Mouse (Mus musculus) forebrain, embryonic 11.5 days (tissue): ENCODE measurements around the gene Trak1. TPM values are rescaled to one million over a fixed set of nuclear protein-coding genes. Genes with fewer than 3 reads are reported as not detected.
A peak's percentile ranks its signal among the peaks of the same experiment; 100 is the strongest.

Source experiments
- ATAC-seq: fragments of 200-750 bp; cut with Nextera tagmentation; replicated peaks from 2 replicates; pipeline ENCODE4 v1.8.0; 2017; ENCODE audit warnings: moderate TSS enrichment; ENCODE audit not compliant: low FRiP score
- DNase-seq: peaks from one replicate; pipeline ENCODE4 v3.0.0-alpha.2; 2017; ENCODE audit warnings: low spot score
- H3K27ac ChIP-seq: fragments of 300-500 bp; sonication (generic); 2 replicates; pipeline ENCODE4 v1.5.1; 2014; ENCODE audit warnings: low read depth, low read length
- H3K27me3 ChIP-seq: fragments of 300-500 bp; sonication (generic); 2 replicates; pipeline ENCODE4 v1.6.1; 2014; ENCODE audit warnings: mild to moderate bottlenecking, low read length, mixed read lengths; ENCODE audit not compliant: control insufficient read depth, insufficient read depth
- H3K36me3 ChIP-seq: fragments of 300-500 bp; sonication (generic); 2 replicates; pipeline ENCODE4 v1.6.1; 2014; ENCODE audit warnings: mild to moderate bottlenecking, low read length, moderate library complexity, mixed read lengths; ENCODE audit not compliant: control insufficient read depth, insufficient read depth
- H3K4me1 ChIP-seq: fragments of 300-500 bp; sonication (generic); replicated peaks from 2 replicates; pipeline ENCODE4 v1.6.1; 2014; ENCODE audit warnings: low read length, mixed read lengths; ENCODE audit not compliant: control insufficient read depth, insufficient read depth
- H3K4me2 ChIP-seq: fragments of 300-500 bp; sonication (generic); 2 replicates; pipeline ENCODE4 v1.6.1; 2014; ENCODE audit warnings: low read depth, mild to moderate bottlenecking, low read length, moderate library complexity, mixed read lengths; ENCODE audit not compliant: severe bottlenecking
- H3K4me3 ChIP-seq: fragments of 300-500 bp; sonication (generic); 2 replicates; pipeline ENCODE4 v1.5.1; 2014; ENCODE audit warnings: low read depth, low read length
- H3K9ac ChIP-seq: fragments of 300-500 bp; sonication (generic); 2 replicates; pipeline ENCODE4 v1.6.1; 2014; ENCODE audit warnings: low read length
- H3K9me3 ChIP-seq: fragments of 300-500 bp; sonication (generic); 2 replicates; pipeline ENCODE4 v1.6.1; 2016; ENCODE audit warnings: low read length, mixed read lengths; ENCODE audit not compliant: control insufficient read depth
- WGBS: fragments of 180-500 bp; shearing (Covaris S2); extraction: QIAGEN DNeasy Blood & Tissue Kit; methylation state at CpG from one replicate; pipeline ENCODE4 v1.1.7; 2014; 5-methylcytosine and 5-hydroxymethylcytosine counted together
- polyA plus RNA-seq: library from polyadenylated mRNA; unstranded; fragments of >200 nt; fragmentation: Nextera tagmentation; extraction: Ambion mirVana; gene quantifications from 2 replicates; pipeline ENCODE4 v1.2.1, GENCODE M21; 2014

Gene Trak1
- polyA plus RNA-seq, 1 experiment from 2014 or later, result 33.5 TPM

GRCm38 (mm10) chr9:121403157-121403671 lies 105.9 kb downstream of the Trak1 start:
- Histone ChIP-seq H3K4me1 (0 out of 2 replicates have a peak, but pooled peaks cover 2% of the 10 kb centered on the region), H3K27ac (no peak overlapping the region), H3K9ac (no peak overlapping the region), H3K4me2 (peak overlapping the region; percentile 8), H3K4me3 (0 out of 2 replicates have a peak overlapping the region, but pooled peaks have one; percentile 3), H3K36me3 (no peaks in the 10 kb centered on the region), H3K27me3 (no peaks in the 10 kb centered on the region), H3K9me3 (no peaks in the 10 kb centered on the region)
- ATAC-seq (peak; percentile 82), DNase-seq (peak; percentile 84)
- 16% methylated on average over 16 of the region's 16 CpGs for WGBS

GRCm38 (mm10) chr9:121403699-121404098 lies 106.4 kb downstream of the Trak1 start:
- H3K4me1 ChIP-seq, result no peaks in the 10 kb centered on the region
- H3K36me3 ChIP-seq, result no peaks in the 10 kb centered on the region
- no peaks in the 10 kb centered on the region for H3K27me3 ChIP-seq
- H3K4me2 ChIP-seq, result peak overlapping the region; percentile 8
- H3K27ac ChIP-seq, result no peak overlapping the region
- no peak for DNase-seq
- 0 out of 2 replicates have a peak, but pooled peaks have one; percentile 7 for ATAC-seq
- no peaks in the 10 kb centered on the region for H3K9me3 ChIP-seq
- H3K9ac ChIP-seq, result no peak overlapping the region
- H3K4me3 ChIP-seq, result 0 out of 2 replicates have a peak overlapping the region, but pooled peaks have one; percentile 3
- WGBS, result 76% methylated on average over 11 of the region's 11 CpGs

- ATAC-seq (no peak), DNase-seq (no peak)
- Histone ChIP-seq H3K4me2 (no peak overlapping the region), H3K4me1 (no peaks in the 10 kb centered on the region), H3K36me3 (no peaks in the 10 kb centered on the region), H3K4me3 (no peak overlapping the region), H3K27ac (no peak overlapping the region), H3K9ac (no peak overlapping the region), H3K27me3 (no peaks in the 10 kb centered on the region), H3K9me3 (no peaks in the 10 kb centered on the region)
- 95% methylated on average over 8 of the region's 8 CpGs for WGBS
Measured at GRCm38 (mm10) chr9:121405088-121405681, 107.9 kb downstream of the Trak1 start.

- Histone ChIP-seq H3K4me1 (no peaks in the 10 kb centered on the region), H3K4me3 (no peak overlapping the region), H3K9ac (no peak overlapping the region), H3K36me3 (no peaks in the 10 kb centered on the region), H3K9me3 (no peaks in the 10 kb centered on the region), H3K27ac (no peak overlapping the region), H3K4me2 (no peak overlapping the region), H3K27me3 (no peaks in the 10 kb centered on the region)
- no peak for DNase-seq
- 93% methylated on average over 4 of the region's 4 CpGs for WGBS
- no peak for ATAC-seq
Measured at GRCm38 (mm10) chr9:121405792-121406191, 108.5 kb downstream of the Trak1 start.

- H3K9ac ChIP-seq, result no peak overlapping the region
- no peak overlapping the region for H3K4me2 ChIP-seq
- no peak for ATAC-seq
- no peak overlapping the region for H3K27ac ChIP-seq
- no peaks in the 10 kb centered on the region for H3K9me3 ChIP-seq
- no peaks in the 10 kb centered on the region for H3K4me1 ChIP-seq
- no peak overlapping the region for H3K4me3 ChIP-seq
- 90% methylated on average over 12 of the region's 12 CpGs for WGBS
- H3K27me3 ChIP-seq, result no peaks in the 10 kb centered on the region
- H3K36me3 ChIP-seq, result no peaks in the 10 kb centered on the region
- DNase-seq, result no peak
Measured at GRCm38 (mm10) chr9:121414237-121414636, 116.9 kb downstream of the Trak1 start.

GRCm38 (mm10) chr9:121415626-121416241 lies 118.4 kb downstream of the Trak1 start:
- Histone ChIP-seq H3K27ac (no peak overlapping the region), H3K4me1 (no peaks in the 10 kb centered on the region), H3K4me2 (no peak overlapping the region), H3K27me3 (no peaks in the 10 kb centered on the region), H3K36me3 (no peaks in the 10 kb centered on the region), H3K9ac (no peak overlapping the region), H3K9me3 (no peaks in the 10 kb centered on the region), H3K4me3 (no peak overlapping the region)
- DNase-seq (no peak), ATAC-seq (no peak)
- 88% methylated on average over 19 of the region's 19 CpGs for WGBS

- DNase-seq (no peak), ATAC-seq (no peak)
- Histone ChIP-seq H3K9me3 (no peaks in the 10 kb centered on the region), H3K4me3 (no peak overlapping the region), H3K9ac (no peak overlapping the region), H3K27ac (no peak overlapping the region), H3K36me3 (no peaks in the 10 kb centered on the region), H3K4me1 (no peaks in the 10 kb centered on the region), H3K27me3 (no peaks in the 10 kb centered on the region), H3K4me2 (no peak overlapping the region)
- 95% methylated on average over 5 of the region's 5 CpGs for WGBS
Measured at GRCm38 (mm10) chr9:121416460-121416859, 119.2 kb downstream of the Trak1 start.

GRCm38 (mm10) chr9:121416872-121417637 lies 119.8 kb downstream of the Trak1 start:
- Histone ChIP-seq H3K36me3 (no peaks in the 10 kb centered on the region), H3K27me3 (no peaks in the 10 kb centered on the region), H3K27ac (no peak overlapping the region), H3K4me1 (no peaks in the 10 kb centered on the region), H3K9me3 (no peaks in the 10 kb centered on the region), H3K4me3 (no peak overlapping the region), H3K9ac (no peak overlapping the region), H3K4me2 (no peak overlapping the region)
- 94% methylated on average over 7 of the region's 7 CpGs for WGBS
- ATAC-seq, result no peak
- DNase-seq, result no peak
